Mouse (Mus musculus) neural tube, embryonic 14.5 days (tissue): ENCODE data around the gene Pkd2. TPM values are rescaled to one million over a fixed set of nuclear protein-coding genes. Genes with fewer than 3 reads are reported as not detected.

Experiments
- ATAC-seq: fragments of 200-750 bp; cut with Nextera tagmentation; 2 replicates; pipeline ENCODE4 v1.8.0; 2017; ENCODE audit warnings: low read depth, mild to moderate bottlenecking, moderate TSS enrichment, moderate library complexity
- H3K27ac ChIP-seq: fragments of 300-500 bp; sonication (generic); 2 replicates; pipeline ENCODE4 v1.5.1; 2014; ENCODE audit warnings: low read depth, mild to moderate bottlenecking, control low read depth, low read length, moderate library complexity, mixed read lengths
- H3K27me3 ChIP-seq: fragments of 300-500 bp; sonication (generic); 2 replicates; pipeline ENCODE4 v1.6.1; 2014; ENCODE audit warnings: low read length; ENCODE audit not compliant: control insufficient read depth, insufficient read depth
- H3K36me3 ChIP-seq: fragments of 300-500 bp; sonication (generic); 2 replicates; pipeline ENCODE4 v1.6.1; 2014; ENCODE audit warnings: low read length, mixed read lengths; ENCODE audit not compliant: control insufficient read depth, insufficient read depth
- H3K4me1 ChIP-seq: fragments of 300-500 bp; sonication (generic); 2 replicates; pipeline ENCODE4 v1.6.1; 2014; ENCODE audit warnings: low read length; ENCODE audit not compliant: control insufficient read depth, insufficient read depth
- H3K4me2 ChIP-seq: fragments of 300-500 bp; sonication (generic); 2 replicates; pipeline ENCODE4 v1.6.1; 2014; ENCODE audit warnings: mild to moderate bottlenecking, low read depth, low read length, control low read depth
- H3K4me3 ChIP-seq: fragments of 300-500 bp; sonication (generic); 2 replicates; pipeline ENCODE4 v1.5.1; 2014; ENCODE audit warnings: low read depth, low read length, control low read depth, mixed read lengths
- H3K9ac ChIP-seq: fragments of 300-500 bp; sonication (generic); replicated peaks from 2 replicates; pipeline ENCODE4 v1.6.1; 2014; ENCODE audit warnings: low read depth, mild to moderate bottlenecking, control low read depth, low read length, mixed read lengths
- H3K9me3 ChIP-seq: fragments of 300-500 bp; sonication (generic); 2 replicates; pipeline ENCODE4 v1.6.1; 2016; ENCODE audit warnings: low read length; ENCODE audit not compliant: control insufficient read depth
- WGBS: fragments of 180-500 bp; shearing (Covaris S2); extraction: QIAGEN DNeasy Blood & Tissue Kit; methylation state at CpG from one replicate; pipeline ENCODE4 v1.1.7; 2014; 5-methylcytosine and 5-hydroxymethylcytosine counted together
- polyA plus RNA-seq: library from polyadenylated mRNA; unstranded; fragments of >200 nt; fragmentation: Nextera tagmentation; extraction: Ambion mirVana; gene quantifications from 2 replicates; pipeline ENCODE4 v1.2.1, GENCODE M21; 2014

Gene Pkd2
- polyA plus RNA-seq, 1 experiment from 2014 or later, result 12.5 TPM

GRCm38 (mm10) chr5:104480367-104480766 lies 21.1 kb downstream of the Pkd2 start:
- no peaks in the 10 kb centered on the region for H3K9me3 ChIP-seq
- H3K27ac ChIP-seq, result no peak overlapping the region
- H3K4me1 ChIP-seq, result no peaks in the 10 kb centered on the region
- H3K4me2 ChIP-seq, result no peak overlapping the region
- H3K9ac ChIP-seq, result no peak overlapping the region
- H3K27me3 ChIP-seq, result no peaks in the 10 kb centered on the region
- H3K4me3 ChIP-seq, result no peak overlapping the region
- WGBS, result 90% methylated on average over 7 of the region's 7 CpGs
- ATAC-seq, result no peak
- H3K36me3 ChIP-seq, result peaks cover 40% of the 10 kb centered on the region

GRCm38 (mm10) chr5:104482856-104483255 lies 23.6 kb downstream of the Pkd2 start:
- Histone ChIP-seq H3K27me3 (no peaks in the 10 kb centered on the region), H3K4me3 (no peak overlapping the region)
- ATAC-seq, result peak; percentile 34

GRCm38 (mm10) chr5:104491561-104491960 lies 32.3 kb downstream of the Pkd2 start:
- Histone ChIP-seq H3K27ac (no peak overlapping the region), H3K9me3 (no peaks in the 10 kb centered on the region), H3K4me1 (no peaks in the 10 kb centered on the region), H3K27me3 (no peaks in the 10 kb centered on the region), H3K36me3 (peaks cover 16% of the 10 kb centered on the region), H3K4me3 (no peak overlapping the region), H3K4me2 (no peak overlapping the region), H3K9ac (no peak overlapping the region)
- ATAC-seq, result no peak
- 72% methylated on average over 5 of the region's 5 CpGs for WGBS

More at GRCm38 (mm10) chr5:104482856-104483255, 23.6 kb downstream of the Pkd2 start:
- 70% methylated on average over 8 of the region's 8 CpGs for WGBS
- no peaks in the 10 kb centered on the region for H3K4me1 ChIP-seq
- no peaks in the 10 kb centered on the region for H3K9me3 ChIP-seq
- H3K36me3 ChIP-seq, result peaks cover 37% of the 10 kb centered on the region
- H3K27ac ChIP-seq, result no peak overlapping the region
- no peak overlapping the region for H3K4me2 ChIP-seq
- H3K9ac ChIP-seq, result no peak overlapping the region

GRCm38 (mm10) chr5:104504883-104505282 lies 45.6 kb downstream of the Pkd2 start:
- Histone ChIP-seq H3K36me3 (peaks cover 9% of the 10 kb centered on the region), H3K9me3 (no peaks in the 10 kb centered on the region), H3K27ac (no peak overlapping the region), H3K4me3 (no peak overlapping the region), H3K27me3 (no peaks in the 10 kb centered on the region), H3K9ac (no peak overlapping the region), H3K4me2 (no peak overlapping the region), H3K4me1 (peaks cover 11% of the 10 kb centered on the region)
- WGBS, result 88% methylated on average over 2 of the region's 2 CpGs
- ATAC-seq, result no peak

GRCm38 (mm10) chr5:104507829-104508194 lies 48.6 kb downstream of the Pkd2 start:
- peak overlapping the region; percentile 90; the same call in 1 of the 2 replicates for H3K27ac ChIP-seq
- H3K9me3 ChIP-seq, result no peaks in the 10 kb centered on the region
- H3K36me3 ChIP-seq, result peaks cover under 1% of the 10 kb centered on the region; the same call in 1 of the 2 replicates
- ATAC-seq, result no peak
- peaks cover 12% of the 10 kb centered on the region for H3K4me1 ChIP-seq
- H3K27me3 ChIP-seq, result no peaks in the 10 kb centered on the region
- H3K4me3 ChIP-seq, result peak overlapping the region; percentile 93
- H3K4me2 ChIP-seq, result peak overlapping the region; percentile 74
- WGBS, result 0% methylated on average over 2 of the region's 2 CpGs
- H3K9ac ChIP-seq, result no peak overlapping the region; the same call in 1 of the 2 replicates

GRCm38 (mm10) chr5:104508195-104508891 lies 49.1 kb downstream of the Pkd2 start, which contains the start of gene BC005561:
BC005561 (plus strand) TSS chr5:104508352.
- H3K27ac ChIP-seq, result peak within 1 kb of the TSS; percentile 90
- WGBS, result under 1% methylated on average over 56 of the region's 83 CpGs
- peak; percentile 94 for ATAC-seq
- peaks cover 12% of the 10 kb centered on the region for H3K4me1 ChIP-seq
- no peaks in the 10 kb centered on the region for H3K9me3 ChIP-seq
- H3K9ac ChIP-seq, result peak within 1 kb of the TSS; percentile 93
- no peaks in the 10 kb centered on the region; the same call in 1 of the 2 replicates for H3K36me3 ChIP-seq
- H3K4me2 ChIP-seq, result peak within 1 kb of the TSS; percentile 74
- H3K4me3 ChIP-seq, result peak within 1 kb of the TSS; percentile 93
- no peaks in the 10 kb centered on the region for H3K27me3 ChIP-seq

GRCm38 (mm10) chr5:104511211-104511610 lies 52.0 kb downstream of the Pkd2 start:
- ATAC-seq, result no peak
- Histone ChIP-seq H3K4me3 (no peak overlapping the region), H3K9ac (no peak overlapping the region), H3K4me1 (peaks cover 12% of the 10 kb centered on the region), H3K27ac (no peak overlapping the region), H3K27me3 (no peaks in the 10 kb centered on the region), H3K4me2 (no peak overlapping the region), H3K9me3 (peaks cover 3% of the 10 kb centered on the region; the same call in 1 of the 2 replicates), H3K36me3 (peaks cover 5% of the 10 kb centered on the region; the same call in 1 of the 2 replicates)
- 96% methylated on average over 3 of the region's 3 CpGs for whole genome bisulfite sequencing

GRCm38 (mm10) chr5:104538612-104539011 lies 79.4 kb downstream of the Pkd2 start:
- Histone ChIP-seq H3K36me3 (peaks cover 30% of the 10 kb centered on the region; the same call in 1 of the 2 replicates), H3K9me3 (no peaks in the 10 kb centered on the region; the same call in 1 of the 2 replicates)

GRCm38 (mm10) chr5:104539331-104539730 lies 80.1 kb downstream of the Pkd2 start:
- no peaks in the 10 kb centered on the region; the same call in 1 of the 2 replicates for H3K9me3 ChIP-seq
- H3K9ac ChIP-seq, result no peak overlapping the region
- WGBS, result 93% methylated on average over 4 of the region's 4 CpGs
- H3K4me2 ChIP-seq, result no peak overlapping the region
- no peaks in the 10 kb centered on the region for H3K4me1 ChIP-seq
- H3K27me3 ChIP-seq, result no peaks in the 10 kb centered on the region
- peaks cover 30% of the 10 kb centered on the region; the same call in 1 of the 2 replicates for H3K36me3 ChIP-seq
- ATAC-seq, result no peak
- no peak overlapping the region for H3K4me3 ChIP-seq
- no peak overlapping the region for H3K27ac ChIP-seq

More at GRCm38 (mm10) chr5:104538612-104539011, 79.4 kb downstream of the Pkd2 start:
- Histone ChIP-seq H3K4me2 (no peak overlapping the region), H3K27ac (no peak overlapping the region), H3K27me3 (no peaks in the 10 kb centered on the region), H3K9ac (no peak overlapping the region), H3K4me1 (no peaks in the 10 kb centered on the region), H3K4me3 (no peak overlapping the region)
- no peak for ATAC-seq
- 100% methylated on average over 1 of the region's 1 CpGs for WGBS
